Mouse (Mus musculus) cerebellum, adult 2 months (tissue): ENCODE measurements at regions not wholly inside any gene's neighbourhood (a gene's known extent, or its start where the extent isn't known, plus 50 kb on each side); places are given as distances from the start of the nearest gene placed in this dataset.

Experiments
- CTCF ChIP-seq: fragments of 200-500 bp; IDR thresholded peaks from 2 replicates; pipeline ENCODE4 v1.5.1; 2011; ENCODE audit warnings: low read depth, mild to moderate bottlenecking, control low read depth, low read length, moderate library complexity, borderline replicate concordance; ENCODE audit not compliant: insufficient read depth
- POLR2A ChIP-seq: fragments of 200-500 bp; IDR thresholded peaks from 2 replicates; pipeline ENCODE4 v1.6.1; 2011; ENCODE audit warnings: low read length, control low read depth, borderline replicate concordance; ENCODE audit not compliant: insufficient read depth

DNA sequence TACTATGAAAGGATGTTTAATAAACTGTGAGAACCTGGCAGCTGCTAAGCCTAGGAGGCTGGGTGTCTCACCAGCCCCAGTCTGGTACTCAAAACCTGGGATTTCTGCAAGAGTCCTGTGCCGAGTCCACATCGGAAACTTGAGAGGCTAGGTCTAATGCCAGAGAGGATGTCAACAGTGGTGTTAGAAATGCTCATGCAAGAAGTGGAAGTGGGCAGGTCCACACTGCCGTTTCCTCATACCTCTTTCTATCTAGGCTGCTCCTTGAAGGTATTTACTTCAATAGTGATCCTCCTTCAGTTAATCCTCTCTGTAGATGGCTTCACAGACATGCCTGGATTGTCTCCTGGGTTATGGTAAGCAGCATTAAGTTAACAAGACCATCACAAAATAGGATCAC lies 168.6 kb upstream of the Far2 start:
- TF ChIP-seq CTCF (no peak), POLR2A (no peak)
